Mouse (Mus musculus): ENCODE measurements around the gene Zfp282. TPM values are rescaled to one million over a fixed set of nuclear protein-coding genes. Genes with fewer than 3 reads are reported as not detected.
A peak's percentile ranks its signal among the peaks of the same experiment; 100 is the strongest.

Gene Zfp282
- polyA plus RNA-seq, 1 experiment from 2014 or later, result 10.3 TPM

DNA sequence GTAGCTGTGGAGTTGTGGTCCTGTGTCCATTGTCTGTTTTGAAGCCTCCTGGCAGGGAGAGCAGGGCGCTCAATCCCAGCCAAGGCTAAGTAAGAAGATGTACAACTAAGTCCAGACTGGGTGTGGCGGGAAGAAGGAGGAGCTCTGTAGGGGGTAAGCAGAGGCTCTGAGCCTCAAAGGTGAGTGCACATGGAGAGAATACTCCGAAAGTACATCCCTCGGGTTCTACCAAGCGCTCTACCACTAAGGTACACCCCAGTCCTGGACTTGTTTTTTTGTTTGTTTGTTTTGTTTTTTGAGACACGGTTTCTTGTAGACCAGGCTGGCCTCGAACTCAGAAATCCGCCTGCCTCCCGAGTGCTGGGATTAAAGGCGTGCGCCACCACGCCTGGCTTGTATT lies 65.5 kb downstream of the Zfp282 start:
- Histone ChIP-seq H3K4me2 (ENCODE audit: low read length) (peak overlapping the region; percentile 71), H3K4me3 (ENCODE audit: low read depth, low read length) (peak overlapping the region; percentile 36), H3K27ac (ENCODE audit: low read depth) (no peak overlapping the region), H3K4me1 (replicated peaks; ENCODE audit: control insufficient read depth, insufficient read depth, low read length) (0 out of 2 replicates have a peak, but pooled peaks cover 3% of the 10 kb centered on the region), H3K9ac (ENCODE audit: low read length) (peak overlapping the region; percentile 67), H3K9me3 (ENCODE audit: control insufficient read depth, low read length) (no peaks in the 10 kb centered on the region), H3K36me3 (ENCODE audit: control insufficient read depth, insufficient read depth, low read length) (0 out of 2 replicates have a peak, but pooled peaks cover 10% of the 10 kb centered on the region), H3K27me3 (replicated peaks; ENCODE audit: control insufficient read depth, insufficient read depth, low read length) (no peaks in the 10 kb centered on the region)
- DNase-seq (ENCODE audit: low spot score), result peak; percentile 58
- 50% methylated on average over 12 of the region's 12 CpGs for WGBS
- ATAC-seq (replicated peaks; ENCODE audit: low FRiP score, low TSS enrichment, low read depth), result no peak

GRCm38 (mm10) chr6:47943021-47943691 lies 66.2 kb downstream of the Zfp282 start:
- H3K27ac ChIP-seq (ENCODE audit: low read depth), result peak overlapping the region; percentile 24; the same call in 1 of the 2 replicates
- peak overlapping the region; percentile 67 for H3K9ac ChIP-seq (ENCODE audit: low read length)
- ATAC-seq (replicated peaks; ENCODE audit: low FRiP score, low TSS enrichment, low read depth) (peak; percentile 80), DNase-seq (ENCODE audit: low spot score) (peak; percentile 85)
- no peaks in the 10 kb centered on the region for H3K27me3 ChIP-seq (replicated peaks; ENCODE audit: control insufficient read depth, insufficient read depth, low read length)
- H3K9me3 ChIP-seq (ENCODE audit: control insufficient read depth, low read length), result no peaks in the 10 kb centered on the region
- peak overlapping the region; percentile 71 for H3K4me2 ChIP-seq (ENCODE audit: low read length)
- H3K4me1 ChIP-seq (replicated peaks; ENCODE audit: control insufficient read depth, insufficient read depth, low read length), result 0 out of 2 replicates have a peak, but pooled peaks cover 3% of the 10 kb centered on the region
- WGBS, result 11% methylated on average over 62 of the region's 64 CpGs
- H3K4me3 ChIP-seq (ENCODE audit: low read depth, low read length), result peak overlapping the region; percentile 36
- 0 out of 2 replicates have a peak, but pooled peaks cover 10% of the 10 kb centered on the region for H3K36me3 ChIP-seq (ENCODE audit: control insufficient read depth, insufficient read depth, low read length)

GRCm38 (mm10) chr6:47943721-47944120 lies 66.7 kb downstream of the Zfp282 start:
- WGBS, result 82% methylated on average over 3 of the region's 3 CpGs

DNA sequence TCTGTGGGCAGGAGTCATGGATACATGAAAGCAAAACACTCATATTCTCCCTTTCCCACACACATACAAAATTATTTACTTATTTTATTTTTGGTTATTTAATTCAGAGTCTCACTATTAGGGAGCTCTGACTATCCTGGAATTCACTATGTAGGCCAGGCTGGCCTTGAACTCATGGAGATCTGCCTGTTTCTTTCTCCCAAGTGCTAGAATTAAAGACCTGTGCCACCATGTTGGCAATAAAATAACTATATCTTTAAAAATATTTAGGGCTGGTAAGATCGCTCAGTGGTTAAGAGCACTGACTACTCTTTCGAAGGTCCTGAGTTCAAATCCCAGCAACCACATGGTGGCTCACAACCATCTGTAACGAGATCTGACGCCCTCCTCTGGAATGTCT lies 70.4 kb downstream of the Zfp282 start:
- no peak for ATAC-seq (replicated peaks; ENCODE audit: low FRiP score, low TSS enrichment, low read depth)
- 95% methylated on average over 4 of the region's 4 CpGs for WGBS
- H3K36me3 ChIP-seq (ENCODE audit: control insufficient read depth, insufficient read depth, low read length), result 0 out of 2 replicates have a peak, but pooled peaks cover 14% of the 10 kb centered on the region

More at GRCm38 (mm10) chr6:47943721-47944120, 66.7 kb downstream of the Zfp282 start:
- Histone ChIP-seq H3K4me1 (replicated peaks; ENCODE audit: control insufficient read depth, insufficient read depth, low read length) (0 out of 2 replicates have a peak, but pooled peaks cover 3% of the 10 kb centered on the region), H3K27ac (ENCODE audit: low read depth) (peak overlapping the region; percentile 24; the same call in 1 of the 2 replicates), H3K9me3 (ENCODE audit: control insufficient read depth, low read length) (no peaks in the 10 kb centered on the region), H3K27me3 (replicated peaks; ENCODE audit: control insufficient read depth, insufficient read depth, low read length) (no peaks in the 10 kb centered on the region), H3K4me3 (ENCODE audit: low read depth, low read length) (peak overlapping the region; percentile 36), H3K9ac (ENCODE audit: low read length) (peak overlapping the region; percentile 67), H3K4me2 (ENCODE audit: low read length) (peak overlapping the region; percentile 71), H3K36me3 (ENCODE audit: control insufficient read depth, insufficient read depth, low read length) (0 out of 2 replicates have a peak, but pooled peaks cover 10% of the 10 kb centered on the region)
- ATAC-seq (replicated peaks; ENCODE audit: low FRiP score, low TSS enrichment, low read depth) (no peak), DNase-seq (ENCODE audit: low spot score) (no peak)

DNA sequence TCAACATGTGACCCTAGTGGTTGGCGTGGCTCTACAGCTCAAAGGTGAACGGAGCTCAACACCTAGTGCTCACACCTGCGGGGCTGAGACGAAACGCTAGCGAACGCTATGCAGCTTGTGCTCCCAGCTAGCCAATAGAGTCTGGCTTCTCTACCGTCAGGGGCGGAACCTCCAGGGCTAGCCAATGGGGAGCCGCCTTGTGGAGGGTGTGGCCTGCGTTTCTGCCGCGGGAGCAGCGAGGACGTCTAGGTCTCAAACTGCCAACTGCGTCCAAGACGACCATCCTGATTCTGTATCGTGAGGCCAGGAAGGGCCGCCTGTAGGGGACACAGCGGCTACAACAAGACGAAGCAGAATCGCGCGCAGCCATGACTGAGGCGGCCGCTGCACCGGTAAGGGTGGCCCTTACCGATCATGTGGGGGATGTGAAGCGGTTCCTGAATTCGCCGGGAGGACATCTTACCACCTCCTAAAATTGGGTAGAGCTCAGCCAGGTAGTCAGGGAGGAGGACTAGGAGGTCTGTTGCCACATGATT lies 76.3 kb downstream of the Zfp282 start, which contains the start of gene Zfp956:
Gene Zfp956, plus strand, starts transcription at position 200 of the 536 bp plus-strand sequence.
- H3K9ac ChIP-seq (ENCODE audit: low read length), result peak within 1 kb of the TSS; percentile 76
- H3K9me3 ChIP-seq (ENCODE audit: control insufficient read depth, low read length), result no peaks in the 10 kb centered on the region
- ATAC-seq (replicated peaks; ENCODE audit: low FRiP score, low TSS enrichment, low read depth) (peak; percentile 99), DNase-seq (ENCODE audit: low spot score) (peak; percentile 94)
- WGBS, result under 1% methylated on average over 31 of the region's 31 CpGs
- peak within 1 kb of the TSS; percentile 80 for H3K27ac ChIP-seq (ENCODE audit: low read depth)
- peak within 1 kb of the TSS; percentile 84 for H3K4me3 ChIP-seq (ENCODE audit: low read depth, low read length)
- no peaks in the 10 kb centered on the region for H3K27me3 ChIP-seq (replicated peaks; ENCODE audit: control insufficient read depth, insufficient read depth, low read length)
- peaks cover 3% of the 10 kb centered on the region; the same call in 1 of the 2 replicates for H3K4me1 ChIP-seq (replicated peaks; ENCODE audit: control insufficient read depth, insufficient read depth, low read length)
- peaks cover 19% of the 10 kb centered on the region; the same call in 1 of the 2 replicates for H3K36me3 ChIP-seq (ENCODE audit: control insufficient read depth, insufficient read depth, low read length)
- H3K4me2 ChIP-seq (ENCODE audit: low read length), result peak within 1 kb of the TSS; percentile 88

More for the DNA sequence above, 70.4 kb downstream of the Zfp282 start:
- Histone ChIP-seq H3K4me1 (replicated peaks; ENCODE audit: control insufficient read depth, insufficient read depth, low read length) (0 out of 2 replicates have a peak, but pooled peaks cover 2% of the 10 kb centered on the region), H3K4me2 (ENCODE audit: low read length) (no peak overlapping the region), H3K9me3 (ENCODE audit: control insufficient read depth, low read length) (no peaks in the 10 kb centered on the region), H3K4me3 (ENCODE audit: low read depth, low read length) (no peak overlapping the region), H3K27ac (ENCODE audit: low read depth) (no peak overlapping the region), H3K27me3 (replicated peaks; ENCODE audit: control insufficient read depth, insufficient read depth, low read length) (no peaks in the 10 kb centered on the region), H3K9ac (ENCODE audit: low read length) (no peak overlapping the region)
- DNase-seq (ENCODE audit: low spot score), result no peak

GRCm38 (mm10) chr6:47954425-47954824 lies 77.4 kb downstream of the Zfp282 start:
- WGBS, result 87% methylated on average over 3 of the region's 3 CpGs
- H3K27ac ChIP-seq (ENCODE audit: low read depth), result no peak overlapping the region
- ATAC-seq (replicated peaks; ENCODE audit: low FRiP score, low TSS enrichment, low read depth), result no peak
- H3K4me2 ChIP-seq (ENCODE audit: low read length), result peak overlapping the region; percentile 88
- H3K27me3 ChIP-seq (replicated peaks; ENCODE audit: control insufficient read depth, insufficient read depth, low read length), result no peaks in the 10 kb centered on the region
- peaks cover 19% of the 10 kb centered on the region; the same call in 1 of the 2 replicates for H3K36me3 ChIP-seq (ENCODE audit: control insufficient read depth, insufficient read depth, low read length)
- no peak for DNase-seq (ENCODE audit: low spot score)
- peaks cover 3% of the 10 kb centered on the region; the same call in 1 of the 2 replicates for H3K4me1 ChIP-seq (replicated peaks; ENCODE audit: control insufficient read depth, insufficient read depth, low read length)
- H3K9ac ChIP-seq (ENCODE audit: low read length), result no peak overlapping the region; the same call in 1 of the 2 replicates
- H3K4me3 ChIP-seq (ENCODE audit: low read depth, low read length), result no peak overlapping the region
- no peaks in the 10 kb centered on the region for H3K9me3 ChIP-seq (ENCODE audit: control insufficient read depth, low read length)

DNA sequence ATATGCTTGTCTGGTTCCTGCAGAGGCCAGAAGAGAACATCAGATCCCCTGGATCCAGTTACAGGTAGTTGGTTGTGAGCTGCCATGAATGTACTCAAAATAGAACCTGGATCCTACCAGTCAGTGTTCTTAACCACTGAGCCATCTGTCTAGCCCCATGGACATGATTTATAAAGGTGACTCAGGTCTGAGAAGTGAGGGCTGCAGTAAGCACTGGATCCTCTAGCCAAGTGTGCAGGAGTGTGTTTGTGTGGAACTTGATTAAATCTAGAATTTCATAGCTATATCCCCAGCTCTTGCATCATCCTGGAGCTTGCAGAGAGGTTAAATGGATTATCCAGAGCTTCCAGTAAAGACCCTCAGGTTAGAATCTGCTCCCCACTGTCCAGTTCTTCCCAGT lies 80.8 kb downstream of the Zfp282 start:
- Histone ChIP-seq H3K27ac (ENCODE audit: low read depth) (no peak overlapping the region), H3K9ac (ENCODE audit: low read length) (no peak overlapping the region), H3K4me1 (replicated peaks; ENCODE audit: control insufficient read depth, insufficient read depth, low read length) (peaks cover 3% of the 10 kb centered on the region; the same call in 1 of the 2 replicates), H3K36me3 (ENCODE audit: control insufficient read depth, insufficient read depth, low read length) (peaks cover 28% of the 10 kb centered on the region), H3K4me2 (ENCODE audit: low read length) (no peak overlapping the region), H3K9me3 (ENCODE audit: control insufficient read depth, low read length) (no peaks in the 10 kb centered on the region), H3K27me3 (replicated peaks; ENCODE audit: control insufficient read depth, insufficient read depth, low read length) (no peaks in the 10 kb centered on the region), H3K4me3 (ENCODE audit: low read depth, low read length) (no peak overlapping the region)
- DNase-seq (ENCODE audit: low spot score), result no peak
- no peak for ATAC-seq (replicated peaks; ENCODE audit: low FRiP score, low TSS enrichment, low read depth)
